Mouse (Mus musculus) lung, adult 2 months (tissue): Measurements from ENCODE around the gene Bcorl1. TPM values are rescaled to one million over a fixed set of nuclear protein-coding genes. Genes with fewer than 3 reads are reported as not detected.

Experiments
- DNase-seq: peaks from one replicate; pipeline ENCODE4 v3.0.0; 2022
- H3K4me1 ChIP-seq: fragments of 200-500 bp; 2 replicates; pipeline ENCODE4 v1.6.1; 2011; ENCODE audit warnings: low read length; ENCODE audit not compliant: control insufficient read depth, insufficient read depth
- H3K4me3 ChIP-seq: fragments of 200-500 bp; replicated peaks from 2 replicates; pipeline ENCODE3; 2011; ENCODE audit warnings: low read depth, mild to moderate bottlenecking, control low read depth, low read length; ENCODE audit errors: extremely low read depth
- CTCF ChIP-seq: fragments of 200-500 bp; IDR thresholded peaks from 2 replicates; pipeline ENCODE4 v1.5.1; 2011; ENCODE audit warnings: mild to moderate bottlenecking, low read length, control low read depth; ENCODE audit not compliant: insufficient read depth
- POLR2A ChIP-seq: fragments of 200-500 bp; IDR thresholded peaks from 2 replicates; pipeline ENCODE4 v1.6.1; 2011; ENCODE audit warnings: low read depth, mild to moderate bottlenecking, control low read depth, low read length, borderline replicate concordance; ENCODE audit errors: extremely low read depth
- WGBS: fragments of 180-500 bp; shearing (Covaris S2); methylation state at CpG from one replicate; pipeline ENCODE4 v1.1.7; 2018; 5-methylcytosine and 5-hydroxymethylcytosine counted together
- polyA plus RNA-seq: library from polyadenylated mRNA; depleted of rRNA; stranded (reverse); fragments of >200 nt; gene quantifications from 2 replicates; pipeline ENCODE4 v1.2.3, GENCODE M21; 2012

The Bcorl1 gene
- polyA plus RNA-seq, 1 experiment = 5.7 TPM

DNA sequence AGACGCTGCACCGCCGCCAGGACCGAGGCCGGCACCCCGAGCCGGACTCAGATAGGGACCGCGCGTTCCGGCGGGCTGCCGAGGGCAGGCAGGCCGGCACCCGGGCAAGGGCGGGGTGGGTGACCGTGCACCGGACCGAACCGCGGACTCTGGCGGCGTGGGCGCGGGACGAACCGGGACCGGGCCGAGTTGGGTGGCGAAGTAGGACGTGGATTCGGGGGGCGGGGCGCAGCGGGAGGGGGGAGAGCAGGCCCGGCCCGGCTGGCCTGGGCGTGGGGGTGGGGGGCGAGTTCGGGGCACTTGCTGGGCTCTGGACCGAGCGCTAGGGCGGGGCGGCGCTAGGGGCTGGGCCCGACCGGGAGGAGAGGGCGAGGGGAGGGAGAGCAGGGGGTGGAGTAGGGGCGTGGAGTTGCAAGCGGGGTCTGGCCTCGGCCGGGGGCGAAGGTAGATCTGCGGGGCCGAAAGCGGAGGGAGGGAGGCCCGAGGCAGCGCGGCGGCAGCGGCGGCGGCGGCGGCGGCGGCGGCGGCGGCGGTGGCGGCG lies 533 bp downstream of the Bcorl1 start:
- Histone ChIP-seq H3K4me3 (peak overlapping the region; percentile 74), H3K4me1 (no peaks in the 10 kb centered on the region; the same call in 1 of the 2 replicates)
- TF ChIP-seq CTCF = no peak
- TF ChIP-seq POLR2A = no peak
- DNase-seq = peak; percentile 42
- 21% methylated on average over 56 of the region's 73 CpGs for WGBS

DNA sequence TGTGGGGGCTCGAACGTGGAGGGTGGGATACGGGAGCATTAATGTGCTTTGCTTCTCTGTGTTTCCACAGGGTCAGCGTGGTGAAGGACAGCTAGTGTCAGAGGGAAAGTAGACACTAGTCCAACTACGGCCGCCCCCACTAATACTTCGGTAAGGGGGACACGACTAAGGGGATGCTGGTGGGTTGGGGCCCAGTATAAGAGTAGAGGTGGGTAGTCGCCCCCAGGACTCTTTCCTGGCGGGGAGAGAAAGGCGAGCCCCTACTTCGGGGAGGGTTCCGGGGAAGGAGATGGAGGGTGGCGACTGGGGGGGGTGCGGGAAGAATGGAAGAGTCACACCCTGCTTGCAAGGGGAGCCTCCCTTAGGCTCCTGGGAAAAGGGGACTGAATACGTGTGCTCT lies 1.6 kb downstream of the Bcorl1 start:
- Histone ChIP-seq H3K4me1 (no peaks in the 10 kb centered on the region; the same call in 1 of the 2 replicates), H3K4me3 (peak overlapping the region; percentile 63)
- TF ChIP-seq CTCF (no peak), POLR2A (no peak)
- 20% methylated on average over 16 of the region's 16 CpGs for WGBS
- DNase-seq = no peak

DNA sequence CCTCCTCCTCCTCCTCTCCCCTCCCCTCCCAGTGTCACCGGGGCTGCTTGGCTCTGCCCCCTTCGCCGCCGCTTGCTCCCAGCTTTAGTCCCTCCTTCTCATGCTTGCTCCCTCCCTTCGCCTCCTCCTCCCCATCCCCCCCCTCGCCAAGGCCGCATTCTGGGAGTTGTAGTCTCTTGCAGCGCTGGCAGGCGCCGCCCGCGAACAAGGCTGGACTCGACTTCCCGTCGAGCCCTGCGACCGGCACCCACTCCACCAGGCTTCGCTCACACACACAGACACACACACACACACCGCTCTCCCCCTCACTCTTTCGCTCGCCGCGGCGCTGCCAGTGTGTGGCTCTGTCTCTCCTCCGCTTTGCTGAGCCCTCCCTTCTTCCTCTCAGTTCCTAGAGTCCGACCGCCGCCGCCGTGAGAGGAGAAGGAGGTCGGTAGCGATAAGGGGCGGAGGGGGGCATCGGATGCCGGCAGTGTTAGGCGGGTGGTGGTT lies 2.3 kb downstream of the Bcorl1 start:
- H3K4me1 ChIP-seq = no peaks in the 10 kb centered on the region; the same call in 1 of the 2 replicates
- peak; percentile 74 for DNase-seq
- WGBS = 12% methylated on average over 33 of the region's 36 CpGs
- TF ChIP-seq CTCF (no peak), POLR2A (peak; percentile 83; the same call in 1 of the 2 replicates)
- H3K4me3 ChIP-seq = peak overlapping the region; percentile 80

DNA sequence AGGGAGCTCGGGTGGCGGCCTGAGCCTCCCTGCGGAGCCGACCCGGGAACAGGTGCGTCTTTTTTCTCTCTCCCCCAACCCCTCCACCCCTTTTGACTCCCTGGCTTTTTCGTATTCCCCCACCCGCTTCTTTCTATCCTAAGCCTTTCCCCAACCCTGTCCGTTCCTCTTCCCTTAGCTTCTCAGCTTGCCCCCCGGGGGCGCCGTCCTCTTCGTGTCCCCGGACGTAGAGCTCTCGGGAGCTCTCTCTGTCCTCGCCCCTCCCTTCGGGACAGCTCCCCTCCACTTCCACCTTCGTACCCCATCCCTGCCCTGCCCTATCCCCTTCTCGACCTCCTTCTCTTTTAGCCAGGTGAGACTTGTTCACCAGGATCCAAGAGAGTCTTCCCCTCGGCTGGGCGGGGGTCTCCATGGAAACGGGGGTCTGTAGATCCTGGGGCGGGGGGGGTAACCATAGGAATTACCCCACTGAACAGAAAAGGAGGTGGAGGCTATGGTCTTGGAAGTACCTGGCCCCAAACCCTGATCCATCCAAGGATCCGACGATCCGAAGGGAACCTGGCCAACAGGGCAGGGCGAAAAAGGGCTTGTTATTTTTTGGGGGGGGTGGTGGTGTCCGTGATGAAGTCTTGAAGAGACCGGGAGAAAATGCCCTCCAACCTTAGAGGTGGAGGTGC lies 2.9 kb downstream of the Bcorl1 start:
- Histone ChIP-seq H3K4me1 (no peaks in the 10 kb centered on the region; the same call in 1 of the 2 replicates), H3K4me3 (peak overlapping the region; percentile 80)
- TF ChIP-seq POLR2A (no peak), CTCF (no peak)
- DNase-seq = peak; percentile 7
- WGBS = 27% methylated on average over 29 of the region's 30 CpGs

DNA sequence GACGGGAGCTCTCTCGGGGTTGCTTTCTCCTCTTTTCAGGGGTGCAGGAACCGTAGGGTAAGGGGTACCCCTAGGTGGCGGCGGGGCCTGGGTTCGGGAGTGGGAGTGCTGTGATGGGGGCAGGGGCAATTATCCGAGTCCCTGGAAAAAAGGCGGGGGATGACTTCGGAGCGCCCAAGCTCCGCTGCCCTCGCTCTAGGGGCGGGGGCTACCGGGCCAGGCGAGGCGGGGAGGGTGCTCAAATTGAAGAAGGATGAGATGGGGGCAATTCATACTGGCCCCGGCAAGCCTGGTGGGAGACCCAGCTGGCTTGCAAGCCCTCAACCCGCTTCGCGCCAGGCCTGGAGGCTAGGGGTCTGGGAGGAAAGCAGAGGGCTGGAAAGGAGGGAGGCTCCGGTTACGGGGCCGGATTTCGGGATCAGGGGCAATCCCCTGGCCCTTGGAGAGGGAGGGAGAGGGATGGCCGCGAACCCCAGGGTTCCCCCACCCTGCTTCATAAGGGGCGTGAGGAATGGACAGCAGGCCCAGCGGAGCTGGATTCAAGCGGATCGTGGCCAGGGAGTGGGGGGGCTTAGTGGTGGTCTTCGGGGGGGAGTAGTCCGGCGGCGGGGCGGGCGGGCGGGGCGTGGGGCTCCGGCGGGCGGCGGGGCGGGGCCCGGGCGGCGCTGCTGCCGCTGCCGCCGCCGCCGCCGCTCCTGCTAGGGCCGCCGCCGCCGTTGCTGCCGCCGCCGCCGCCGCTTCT lies 3.7 kb downstream of the Bcorl1 start:
- DNase-seq = peak; percentile 24
- WGBS = 25% methylated on average over 52 of the region's 61 CpGs
- no peak for TF ChIP-seq POLR2A
- no peak for TF ChIP-seq CTCF
- H3K4me3 ChIP-seq = peak overlapping the region; percentile 80
- no peaks in the 10 kb centered on the region; the same call in 1 of the 2 replicates for H3K4me1 ChIP-seq

DNA sequence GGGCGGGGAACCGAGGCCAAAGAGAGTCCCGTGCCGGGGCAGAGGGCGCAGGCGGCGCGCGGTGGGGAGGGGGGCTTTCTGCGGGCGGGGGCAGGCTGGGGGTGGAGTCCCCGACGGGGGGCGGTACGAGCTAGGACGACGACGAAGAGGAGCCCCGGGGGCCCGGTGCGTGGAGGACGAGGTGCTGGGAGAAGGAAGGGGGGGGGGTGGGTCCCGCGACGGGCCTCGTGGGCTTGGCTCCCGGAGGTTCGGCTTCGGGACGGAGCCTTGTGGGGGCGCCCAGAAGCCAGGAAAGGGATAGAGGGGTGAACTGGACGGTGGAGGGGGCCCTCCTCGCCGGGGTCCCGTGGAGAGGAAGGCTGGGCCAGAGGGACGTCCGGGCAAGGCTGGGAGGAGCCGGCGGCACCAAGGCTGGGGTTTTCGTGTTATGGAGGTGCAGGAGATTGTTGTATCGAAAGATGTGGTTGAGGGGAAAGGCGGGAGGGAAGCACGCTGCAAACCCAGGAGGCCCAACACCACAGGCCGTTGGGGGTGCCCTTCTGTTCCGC lies 4.3 kb downstream of the Bcorl1 start:
- H3K4me1 ChIP-seq = no peaks in the 10 kb centered on the region; the same call in 1 of the 2 replicates
- peak; percentile 15 for DNase-seq
- H3K4me3 ChIP-seq = peak overlapping the region; percentile 56
- TF ChIP-seq CTCF (no peak), POLR2A (no peak)
- WGBS = 20% methylated on average over 35 of the region's 45 CpGs

DNA sequence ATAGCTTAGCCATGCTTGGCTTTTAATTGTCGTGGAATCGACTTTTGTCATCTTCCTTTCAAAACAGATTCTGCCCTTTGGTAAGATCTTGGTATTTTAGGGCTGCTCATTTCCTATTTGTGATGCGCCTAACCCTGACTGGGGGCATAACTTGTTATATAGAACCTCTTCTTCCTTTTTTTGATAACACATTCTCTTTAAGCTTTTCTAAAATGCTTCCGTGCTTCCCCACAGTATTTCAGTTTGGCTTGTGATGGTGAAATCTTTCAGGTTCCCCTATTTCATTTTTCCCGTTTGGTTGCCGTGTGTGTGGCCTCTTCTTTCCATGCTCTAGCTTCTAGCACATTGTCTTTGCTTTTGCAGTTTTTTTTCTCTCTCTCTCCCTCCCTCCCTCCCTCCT lies 14.2 kb downstream of the Bcorl1 start:
- WGBS = 81% methylated on average over 6 of the region's 6 CpGs
- H3K4me1 ChIP-seq = no peaks in the 10 kb centered on the region

DNA sequence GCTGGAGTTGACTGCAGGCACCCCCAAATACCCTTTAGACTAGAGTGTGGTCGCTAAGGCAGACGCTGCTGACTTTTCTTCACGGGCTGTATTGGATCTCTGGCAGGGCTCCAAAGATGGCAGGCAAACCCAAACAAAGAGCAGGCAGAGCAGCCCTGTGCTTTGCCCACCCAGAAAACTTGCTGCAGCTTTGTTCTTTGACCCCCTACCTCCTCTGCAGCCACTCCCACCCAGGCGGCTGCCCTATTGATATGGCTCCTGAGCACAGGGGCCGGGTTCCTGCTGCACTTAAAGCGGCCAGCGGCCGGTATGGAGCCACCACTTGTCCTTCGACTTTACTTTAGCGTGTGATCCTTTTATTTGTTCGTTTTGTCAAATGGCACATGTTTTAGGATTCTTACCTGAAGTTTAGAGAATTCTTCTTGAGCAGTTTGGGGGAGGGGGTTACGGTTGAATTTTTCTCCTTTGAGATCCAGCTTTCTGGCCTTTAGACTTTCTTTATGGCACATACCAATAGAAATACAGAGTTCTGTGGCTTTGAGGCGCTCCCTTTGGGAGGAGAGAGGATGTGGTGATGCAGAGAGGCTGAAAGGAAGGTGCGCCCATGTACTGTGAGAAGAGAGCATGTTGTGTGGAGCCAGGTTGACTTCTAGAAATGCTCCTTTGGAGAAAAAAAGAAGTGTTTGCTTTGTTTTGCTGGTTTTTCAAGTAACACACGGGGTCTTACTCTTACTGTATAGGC lies 24.8 kb downstream of the Bcorl1 start:
- no peaks in the 10 kb centered on the region for H3K4me1 ChIP-seq
- H3K4me3 ChIP-seq = no peak overlapping the region
- no peak for TF ChIP-seq POLR2A
- TF ChIP-seq CTCF = no peak
- no peak for DNase-seq
- WGBS = 62% methylated on average over 15 of the region's 15 CpGs

More for the DNA sequence above, 14.2 kb downstream of the Bcorl1 start:
- no peak overlapping the region for H3K4me3 ChIP-seq
- no peak for TF ChIP-seq CTCF
- TF ChIP-seq POLR2A = no peak
- DNase-seq = no peak

DNA sequence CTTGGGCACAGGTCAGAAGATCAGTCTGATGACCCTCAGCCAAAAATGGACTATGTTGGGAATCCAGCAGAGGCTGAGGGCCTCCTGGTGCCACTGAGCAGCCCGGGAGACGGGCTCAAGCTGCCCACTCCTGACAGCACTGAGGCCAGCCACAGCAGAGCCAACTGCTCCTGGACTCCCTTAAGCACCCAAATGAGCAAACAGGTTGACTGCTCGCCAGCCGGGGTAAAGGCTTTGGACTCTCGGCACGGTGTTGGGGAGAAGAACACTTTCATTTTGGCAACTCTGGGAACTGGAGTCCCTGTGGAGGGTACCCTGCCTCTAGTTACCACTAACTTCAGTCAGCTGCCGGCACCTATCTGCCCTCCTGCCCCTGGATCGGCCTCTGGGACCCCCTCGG lies 26.7 kb downstream of the Bcorl1 start:
- Histone ChIP-seq H3K4me3 (no peak overlapping the region), H3K4me1 (no peaks in the 10 kb centered on the region)
- WGBS = 81% methylated on average over 9 of the region's 9 CpGs
- no peak for TF ChIP-seq POLR2A
- TF ChIP-seq CTCF = no peak
- no peak for DNase-seq

DNA sequence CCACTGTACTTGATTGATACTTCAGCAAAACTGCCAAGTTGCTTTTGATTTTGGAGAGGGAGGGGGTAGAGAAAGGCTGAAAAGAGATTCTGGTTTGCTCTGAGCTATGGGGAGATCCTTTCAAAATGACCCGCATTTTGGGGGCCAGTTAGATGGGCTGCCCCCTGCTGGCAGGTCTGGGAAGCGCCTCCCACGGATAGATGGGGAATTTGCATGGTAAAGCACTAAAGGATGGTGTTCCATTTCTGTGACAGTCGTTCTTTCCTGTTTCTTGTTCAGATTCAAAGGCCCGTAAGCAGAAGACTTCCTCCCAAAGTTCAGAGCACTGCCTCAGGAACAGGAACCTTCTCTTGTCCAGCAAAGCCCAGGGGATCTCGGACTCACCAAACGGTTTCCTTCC lies 42.5 kb downstream of the Bcorl1 start:
- DNase-seq = peak; percentile 48
- WGBS = 45% methylated on average over 7 of the region's 7 CpGs
- TF ChIP-seq POLR2A = no peak
- peak; percentile 56 for TF ChIP-seq CTCF

More for the DNA sequence above, 42.5 kb downstream of the Bcorl1 start:
- Histone ChIP-seq H3K4me3 (no peak overlapping the region), H3K4me1 (no peaks in the 10 kb centered on the region)
